Mouse (Mus musculus): ENCODE measurements around the gene Atp5g1.

GRCm38 (mm10) chr11:96031701-96032100, 43.8 kb downstream of the Atp5g1 start:
- no peak for TF ChIP-seq CTCF (IDR thresholded peaks at IDR 0.05; ENCODE audit: low read depth, low read length)
- TF ChIP-seq POLR2A (IDR thresholded peaks at IDR 0.05; ENCODE audit: borderline replicate concordance, low read depth, low read length): no peak
